Mouse (Mus musculus): Measurements from ENCODE around the gene Castor2.
A peak's percentile ranks its signal among the peaks of the same experiment; 100 is the strongest.

Gene Castor2

DNA sequence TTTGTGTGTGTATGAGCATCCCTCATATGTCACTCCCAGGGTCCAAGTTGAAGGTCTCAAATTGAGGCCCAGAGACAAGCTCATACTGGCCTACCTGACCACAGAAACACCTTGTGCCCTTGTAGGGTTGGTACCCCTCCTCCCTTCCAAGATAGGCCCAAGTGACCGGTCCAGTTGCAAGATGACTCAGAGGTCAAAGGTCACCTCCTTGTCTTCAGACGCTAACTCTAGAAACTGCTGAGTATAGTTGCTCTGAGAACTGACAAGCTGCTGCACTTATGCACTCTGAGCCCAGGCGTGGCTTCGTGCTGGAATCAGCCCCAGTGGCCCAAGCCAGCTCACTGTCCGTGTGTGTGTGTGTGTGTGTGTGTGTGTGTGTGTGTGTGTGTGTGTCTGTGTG, 2.4 kb downstream of the Castor2 start:
- peak; percentile 39 to 43 for DNase-seq (ENCODE audit: low spot score in 2 of 2)

DNA sequence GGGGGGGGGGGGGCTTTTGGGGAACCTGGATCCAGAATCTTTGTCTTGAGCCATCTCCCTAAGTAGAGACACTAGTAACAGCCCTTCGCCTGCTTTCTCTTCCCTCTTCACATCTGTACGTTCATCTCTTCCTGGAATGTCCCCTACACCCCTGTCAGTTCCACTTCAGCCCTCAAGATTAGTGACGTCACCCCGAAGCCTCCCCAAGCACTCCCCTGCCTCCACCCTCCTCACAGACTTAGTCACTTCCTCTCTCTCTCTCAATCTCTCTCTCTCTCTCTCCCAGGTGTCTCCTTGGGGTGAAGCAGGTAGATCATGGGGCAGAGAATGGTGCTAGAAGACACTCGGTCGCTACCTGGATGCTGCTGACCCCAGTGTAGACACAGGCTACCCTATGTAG, 3.2 kb downstream of the Castor2 start:
- no peak for DNase-seq (ENCODE audit: low spot score in 2 of 2)

DNA sequence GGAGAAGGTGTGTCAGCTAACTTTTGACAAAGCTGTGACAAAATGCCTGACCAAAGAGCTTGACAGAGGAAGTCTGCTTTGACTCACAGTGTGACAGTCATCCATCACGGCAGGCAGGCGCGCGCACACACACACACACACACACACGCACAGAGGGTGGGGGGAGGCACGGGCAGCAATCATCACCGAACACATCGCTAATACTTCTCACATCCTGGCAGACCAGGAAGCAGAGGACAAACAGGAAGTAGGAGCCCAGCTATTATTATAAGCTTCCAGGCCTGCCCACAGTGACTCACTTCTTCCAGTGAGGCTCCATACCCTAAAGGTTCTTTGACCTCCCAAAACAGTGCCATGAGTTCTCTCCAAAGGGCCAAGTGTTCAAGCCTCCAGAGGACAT, 6.3 kb downstream of the Castor2 start:
- no peak for DNase-seq (ENCODE audit: low spot score in 2 of 2)

DNA sequence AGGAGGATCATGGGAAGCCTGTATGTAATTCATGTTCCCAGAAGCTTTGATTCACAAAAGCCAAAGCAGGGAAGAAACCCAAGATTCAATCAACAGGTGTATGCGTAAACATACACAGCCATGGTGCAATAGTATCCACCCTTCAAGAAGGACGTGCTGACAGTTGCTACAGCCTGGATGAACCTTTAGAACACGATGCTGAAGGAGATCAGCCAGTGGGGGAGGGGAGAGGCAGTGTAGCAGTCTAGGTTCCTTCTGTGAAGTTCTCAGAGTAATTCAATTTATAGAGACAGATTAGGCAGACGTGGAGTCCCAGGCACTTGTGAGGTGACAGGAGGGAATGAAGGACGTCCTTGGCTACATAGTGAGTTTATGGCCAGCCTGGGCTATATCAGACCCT, 15.5 kb downstream of the Castor2 start:
- no peak for DNase-seq (ENCODE audit: low spot score in 2 of 2)

DNA sequence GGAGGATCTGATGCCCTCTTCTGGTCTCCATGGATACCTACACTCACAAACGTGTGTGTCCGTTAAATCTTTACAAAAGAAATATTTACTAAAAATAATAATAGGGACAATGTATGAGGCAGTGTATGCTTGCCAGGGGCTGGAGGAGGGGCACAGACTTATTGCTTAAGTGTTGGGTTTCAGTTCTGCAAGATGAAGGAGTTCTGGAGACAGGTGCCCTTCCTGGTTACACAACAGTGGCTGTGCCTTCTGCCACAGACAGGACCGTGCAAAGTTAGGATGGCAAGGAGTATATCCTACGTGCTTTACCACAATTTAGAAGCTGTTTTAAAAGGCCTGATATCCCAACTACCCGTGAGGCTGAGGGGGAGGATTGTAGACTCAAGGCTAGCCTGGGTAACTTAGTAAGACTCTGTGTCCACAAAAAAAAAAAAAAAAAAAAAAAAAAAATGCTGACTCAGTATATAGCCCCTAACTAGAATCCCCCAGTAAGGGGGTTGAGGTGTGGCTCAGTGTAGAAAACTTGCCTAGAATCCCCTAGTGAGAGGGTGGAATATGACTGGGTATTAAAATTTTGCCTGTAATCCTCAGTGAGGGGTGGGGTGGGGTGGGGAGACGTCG, 16.2 kb downstream of the Castor2 start:
- DNase-seq (ENCODE audit: low spot score in 2 of 2), result no peak

DNA sequence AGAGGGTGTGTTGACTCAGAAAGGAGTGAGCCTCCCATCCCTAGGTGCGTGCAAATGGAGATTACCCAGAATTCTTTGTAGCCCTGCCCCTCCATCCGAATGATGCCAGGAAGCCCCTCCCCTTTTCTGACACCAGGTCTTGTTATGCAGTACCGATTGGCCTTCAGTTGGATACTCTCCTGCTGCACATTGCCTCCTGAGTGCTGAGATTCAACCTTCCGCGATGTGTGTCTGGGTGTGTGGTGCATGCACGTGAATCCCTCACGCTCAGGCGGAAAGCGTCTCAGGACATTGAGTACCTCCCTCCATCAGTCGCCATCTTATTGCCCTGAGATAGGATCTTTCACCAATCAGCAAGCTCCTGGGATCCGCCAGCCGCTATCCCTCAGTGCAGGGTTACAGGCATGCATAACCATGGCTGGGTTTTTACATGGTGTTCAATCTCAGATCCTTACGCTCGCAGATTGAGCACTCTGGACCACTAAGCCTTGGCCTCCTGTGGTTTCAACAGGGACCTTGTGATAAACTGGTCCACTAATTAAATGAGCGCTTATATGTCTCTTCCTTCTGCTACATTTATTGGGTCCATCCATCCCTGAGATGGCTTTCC, 19.4 kb downstream of the Castor2 start:
- no peak for DNase-seq (ENCODE audit: low spot score in 2 of 2)

DNA sequence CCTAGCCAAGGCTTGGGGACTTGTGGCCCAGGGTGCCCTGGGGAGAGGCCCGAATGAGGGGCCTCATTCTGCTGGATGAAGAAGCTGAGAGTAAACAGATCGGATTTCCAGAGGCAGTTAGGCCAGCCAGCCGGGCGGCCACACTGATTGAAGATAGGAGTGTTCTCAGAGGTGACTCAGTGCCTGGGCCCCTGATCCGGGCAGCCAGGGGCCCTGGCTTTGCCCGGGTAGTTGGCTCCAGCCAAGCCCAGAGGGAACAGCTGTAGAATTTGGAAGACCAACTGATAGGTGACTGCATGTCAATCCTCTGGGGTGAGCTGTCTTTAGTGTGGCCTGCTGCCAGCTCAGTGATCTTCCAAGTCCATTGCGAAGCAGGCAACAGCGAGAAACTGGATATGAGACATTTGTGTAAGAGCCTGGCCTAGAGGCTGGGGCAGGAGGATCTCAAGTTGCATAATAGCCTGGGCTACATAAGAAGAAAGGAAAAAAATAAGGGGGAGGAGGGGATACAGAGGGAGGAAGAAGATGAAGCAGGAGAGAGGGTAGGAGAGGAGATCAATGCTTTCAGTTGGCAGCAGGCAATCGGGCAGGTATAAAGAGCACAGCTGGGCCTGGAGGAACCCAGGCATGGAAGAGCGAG, 20.1 kb downstream of the Castor2 start:
- DNase-seq (ENCODE audit: low spot score in 2 of 2), result no peak

DNA sequence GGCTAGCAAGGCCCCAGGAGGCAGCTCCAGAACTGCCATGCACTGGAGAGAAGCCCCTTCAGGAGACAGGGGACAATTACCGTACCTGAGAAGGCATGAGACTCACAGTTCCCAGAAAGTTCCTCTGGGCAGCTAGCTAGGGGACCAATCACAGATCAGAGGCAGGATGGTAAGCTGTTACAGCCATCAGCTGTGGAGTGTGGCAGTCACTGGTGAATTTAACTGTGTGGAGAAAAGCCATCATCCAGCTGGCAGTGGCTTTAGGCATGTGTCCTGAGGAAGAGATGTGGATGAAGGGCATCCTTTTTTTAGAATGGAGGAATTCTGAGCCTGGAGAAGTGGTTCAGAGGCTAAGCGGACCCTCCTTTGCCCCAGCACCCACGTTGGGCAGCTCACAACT, 20.6 kb downstream of the Castor2 start:
- DNase-seq (ENCODE audit: low spot score in 2 of 2), result no peak

DNA sequence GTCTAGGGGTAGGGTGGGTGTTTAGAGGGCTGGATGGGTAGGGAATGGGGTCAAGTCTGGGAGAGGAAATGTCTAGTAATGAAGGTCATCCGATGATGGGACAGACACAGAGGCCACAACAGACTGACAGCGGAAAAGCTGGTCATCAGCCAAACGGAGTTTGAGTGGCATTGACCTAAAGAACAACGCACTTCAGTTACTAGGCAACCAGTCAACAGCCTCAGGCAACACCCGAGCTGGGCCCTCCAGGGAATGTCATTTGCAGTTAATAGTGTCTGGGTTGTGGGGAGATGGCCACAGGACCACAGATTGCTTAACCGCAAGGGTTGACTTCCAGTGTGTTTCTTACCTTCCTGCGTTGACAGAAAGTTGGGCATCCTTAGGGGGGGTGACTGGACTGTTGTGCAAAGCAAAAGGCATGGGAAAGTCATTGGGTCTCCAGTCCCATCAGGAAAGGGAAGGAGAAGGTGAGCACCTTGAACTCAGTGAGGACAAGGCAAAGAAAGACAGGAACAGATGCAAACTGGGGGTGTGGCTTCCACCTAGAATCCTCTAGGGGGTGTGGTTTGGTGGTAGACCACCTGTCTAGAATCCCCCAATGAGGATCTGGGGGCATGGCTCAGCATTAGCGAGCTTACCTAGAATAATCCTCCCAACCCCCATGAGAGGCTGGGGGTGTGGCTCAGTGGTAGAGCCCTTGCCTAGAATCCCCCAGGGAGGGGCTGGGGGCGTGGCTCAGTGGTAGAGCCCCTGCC, 21.8 kb downstream of the Castor2 start:
- DNase-seq (ENCODE audit: low spot score in 2 of 2), result no peak

DNA sequence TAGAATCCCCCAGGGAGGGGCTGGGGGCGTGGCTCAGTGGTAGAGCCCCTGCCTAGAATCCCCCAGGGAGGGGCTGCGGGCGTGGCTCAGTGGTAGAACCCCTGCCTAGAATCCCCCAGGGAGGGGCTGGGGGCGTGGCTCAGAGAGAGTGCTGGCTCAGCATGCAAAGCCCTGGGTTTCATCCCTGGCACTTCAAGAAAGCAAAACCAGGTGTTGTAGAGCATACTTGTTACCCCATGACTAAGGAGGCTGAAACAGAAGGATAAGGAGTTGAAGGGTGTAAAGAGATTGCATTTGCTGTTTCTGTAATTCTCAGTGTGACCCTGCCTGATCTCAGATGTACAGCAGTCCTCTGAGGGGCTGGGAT, 22.4 kb downstream of the Castor2 start:
- DNase-seq (ENCODE audit: low spot score in 2 of 2), result no peak

DNA sequence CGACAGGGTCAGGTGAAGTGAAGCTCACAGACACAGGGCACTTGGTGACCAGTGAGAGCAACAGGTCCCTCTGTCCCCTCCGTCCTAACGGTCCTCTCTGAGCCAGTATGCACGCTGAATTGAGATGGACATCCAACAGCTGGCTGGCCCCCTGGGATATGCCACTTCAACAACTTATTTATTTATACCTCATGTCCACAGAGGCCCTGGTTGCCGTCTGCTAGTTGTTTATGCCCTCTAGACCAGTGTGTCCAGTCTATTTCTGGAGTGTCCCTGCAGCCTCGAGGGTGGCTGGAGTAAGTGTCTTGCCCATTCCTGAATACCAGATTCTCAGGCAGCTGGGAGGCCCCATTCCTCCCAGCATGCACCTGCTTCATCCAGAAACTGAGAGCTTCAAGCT, 24.3 kb downstream of the Castor2 start:
- no peak for DNase-seq (ENCODE audit: low spot score in 2 of 2)

DNA sequence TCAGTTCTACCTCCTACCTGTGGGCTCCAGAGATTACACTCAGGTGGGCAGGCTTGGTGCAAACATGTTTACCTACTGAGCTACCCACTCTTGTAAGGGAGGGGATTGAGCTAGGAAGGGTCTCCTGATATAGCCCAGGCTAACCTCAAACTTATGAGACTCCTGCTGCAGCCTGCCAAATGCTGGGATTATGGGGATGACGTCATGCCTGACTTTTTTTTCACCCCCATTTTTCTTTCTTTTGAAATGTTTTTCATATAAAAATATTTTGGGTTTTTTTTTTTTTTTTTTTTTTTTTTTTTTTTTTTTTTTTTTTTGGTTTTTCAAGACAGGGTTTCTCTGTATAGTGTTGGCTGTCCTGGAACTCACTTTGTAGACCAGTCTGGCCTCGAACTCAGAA, 26.7 kb downstream of the Castor2 start:
- DNase-seq (ENCODE audit: low spot score in 2 of 2), result no peak

DNA sequence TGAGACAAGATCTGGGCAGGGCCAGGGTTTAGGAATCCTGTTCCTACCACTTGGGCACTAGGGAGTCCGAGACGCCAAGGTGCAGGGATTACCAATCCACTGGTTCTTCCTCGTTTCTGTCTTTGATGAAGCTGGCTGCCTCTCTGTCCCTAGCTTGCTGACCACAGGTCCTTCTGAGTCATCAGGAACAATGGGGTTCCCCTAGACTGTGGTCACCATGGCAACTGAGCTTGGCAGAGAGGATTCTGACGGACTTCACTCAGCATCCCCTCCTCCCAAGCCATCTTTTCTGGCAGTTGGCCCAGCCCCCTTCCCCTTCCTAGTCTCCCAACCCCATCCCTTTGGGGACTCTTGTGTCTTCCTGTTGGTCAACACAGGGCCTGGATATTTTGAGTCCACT, 32.1 kb downstream of the Castor2 start:
- DNase-seq (ENCODE audit: low spot score in 2 of 2), result peak in 1 of 2 experiments; percentile 52

DNA sequence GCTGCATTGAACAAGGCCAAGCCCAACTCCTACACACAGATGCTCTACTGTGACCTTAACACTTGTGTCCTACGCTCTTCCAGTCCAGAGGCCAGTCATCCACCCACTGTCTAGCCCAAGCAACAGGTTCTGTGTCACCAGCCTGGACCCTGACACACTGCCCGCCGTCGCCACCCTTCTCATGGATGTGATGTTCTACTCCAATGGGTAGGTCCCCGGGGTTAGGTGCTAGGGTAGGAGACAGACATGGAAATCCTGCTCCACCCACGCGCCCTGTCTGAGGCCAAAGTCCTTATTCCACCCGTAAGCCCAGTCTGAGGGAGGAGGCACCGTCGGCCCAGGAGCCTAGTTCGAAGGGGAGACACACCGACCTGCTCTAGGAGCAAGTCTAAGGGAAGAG, 36.5 kb downstream of the Castor2 start:
- DNase-seq (ENCODE audit: low spot score in 2 of 2), result no peak

DNA sequence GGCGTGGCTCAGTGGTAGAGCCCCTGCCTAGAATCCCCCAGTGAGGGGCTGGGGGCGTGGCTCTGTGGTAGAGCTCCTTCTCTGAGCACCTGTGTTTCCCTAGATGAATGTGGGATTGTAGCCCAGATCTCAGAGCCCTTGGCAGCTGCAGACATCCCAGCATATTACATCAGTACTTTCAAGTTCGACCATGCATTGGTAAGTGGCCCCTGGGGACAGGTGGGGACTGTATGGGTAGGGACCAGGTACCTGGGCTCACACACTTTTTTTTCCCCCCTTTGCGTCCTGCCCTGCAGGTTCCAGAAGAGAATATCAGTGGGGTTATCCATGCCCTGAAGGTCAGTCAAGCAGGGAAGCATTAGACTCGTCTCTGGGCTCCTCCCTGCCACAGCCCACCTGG, 38.4 kb downstream of the Castor2 start:
- DNase-seq (ENCODE audit: low spot score in 2 of 2), result no peak

DNA sequence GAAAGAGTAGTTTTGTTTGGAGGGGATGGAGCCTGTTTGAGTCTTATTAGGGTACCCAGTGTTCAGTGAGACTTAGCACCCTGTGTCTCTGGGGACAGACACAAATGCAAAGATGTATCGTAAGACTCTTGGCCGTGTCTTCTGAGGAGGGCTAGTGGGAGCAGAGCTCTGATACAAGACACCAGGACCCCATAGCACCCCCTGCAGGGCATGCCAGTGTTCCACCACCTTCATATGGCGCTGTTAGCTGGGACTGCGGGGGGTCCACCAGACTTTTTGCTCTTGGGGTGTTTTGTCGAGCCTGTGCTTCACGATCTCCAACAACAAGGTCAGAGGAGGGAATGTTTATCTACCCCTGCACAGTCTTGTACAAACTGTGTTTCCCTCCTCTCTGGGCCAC, 39.9 kb downstream of the Castor2 start:
- DNase-seq (ENCODE audit: low spot score in 2 of 2), result no peak

DNA sequence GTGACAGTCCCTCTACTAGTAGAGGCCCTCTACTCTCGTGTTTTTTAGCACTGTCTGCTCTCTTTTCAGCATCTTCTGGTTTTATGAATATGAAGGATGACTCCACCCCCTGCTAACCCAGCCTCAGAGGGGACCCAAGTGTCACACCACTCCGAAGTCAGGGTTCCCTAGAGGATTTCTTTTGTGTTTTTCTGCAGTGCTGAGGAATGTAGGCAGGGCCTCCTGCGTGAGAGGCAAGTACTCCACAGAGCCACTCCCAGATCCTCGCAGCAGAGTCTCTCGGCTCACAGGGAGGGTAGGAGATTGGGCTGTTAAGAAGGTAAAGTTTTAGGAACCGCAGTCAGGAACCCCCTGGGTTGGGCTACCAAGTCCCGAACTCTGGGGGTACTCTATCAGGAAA, 41.7 kb downstream of the Castor2 start:
- DNase-seq (ENCODE audit: low spot score in 2 of 2), result no peak

DNA sequence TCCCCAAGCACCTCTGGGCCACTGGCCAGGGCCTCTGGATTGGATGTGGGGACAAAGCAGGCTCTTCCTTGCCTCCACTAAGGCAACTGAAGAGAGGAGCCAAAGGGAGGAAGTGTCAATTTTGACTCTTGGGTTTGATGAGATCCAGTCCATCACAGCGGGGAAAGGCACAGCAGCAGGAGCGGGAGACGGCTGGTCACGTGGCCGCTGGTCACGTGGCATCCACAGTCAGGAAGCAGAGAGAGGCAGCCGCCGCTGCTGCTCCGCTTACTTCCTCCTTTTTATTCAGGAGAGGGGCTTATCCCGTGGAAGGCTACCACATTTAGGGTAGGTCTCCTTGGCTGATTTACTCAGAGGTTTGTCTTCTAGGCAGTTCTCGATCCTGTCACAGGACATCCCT, 42.9 kb downstream of the Castor2 start:
- no peak for DNase-seq (ENCODE audit: low spot score in 2 of 2)

DNA sequence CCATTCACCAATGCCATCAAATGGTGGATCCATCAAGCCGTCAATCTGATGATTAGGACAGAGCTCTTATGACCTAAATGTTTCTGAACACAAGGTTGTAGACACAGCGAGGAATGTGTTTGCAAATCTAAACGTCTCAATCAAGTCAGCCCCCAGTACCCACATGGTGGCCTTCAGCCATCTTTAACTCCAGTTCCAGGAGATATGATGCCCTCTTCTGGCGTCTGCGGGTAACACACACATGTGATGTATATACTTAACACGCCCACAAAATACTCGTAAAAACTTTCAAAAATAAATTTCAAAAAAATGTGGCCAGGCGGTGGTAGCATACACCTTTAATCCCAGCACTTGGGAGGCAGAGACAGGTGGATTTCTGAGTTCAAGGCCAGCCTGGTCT, 45.5 kb downstream of the Castor2 start:
- DNase-seq (ENCODE audit: low spot score in 2 of 2), result no peak

DNA sequence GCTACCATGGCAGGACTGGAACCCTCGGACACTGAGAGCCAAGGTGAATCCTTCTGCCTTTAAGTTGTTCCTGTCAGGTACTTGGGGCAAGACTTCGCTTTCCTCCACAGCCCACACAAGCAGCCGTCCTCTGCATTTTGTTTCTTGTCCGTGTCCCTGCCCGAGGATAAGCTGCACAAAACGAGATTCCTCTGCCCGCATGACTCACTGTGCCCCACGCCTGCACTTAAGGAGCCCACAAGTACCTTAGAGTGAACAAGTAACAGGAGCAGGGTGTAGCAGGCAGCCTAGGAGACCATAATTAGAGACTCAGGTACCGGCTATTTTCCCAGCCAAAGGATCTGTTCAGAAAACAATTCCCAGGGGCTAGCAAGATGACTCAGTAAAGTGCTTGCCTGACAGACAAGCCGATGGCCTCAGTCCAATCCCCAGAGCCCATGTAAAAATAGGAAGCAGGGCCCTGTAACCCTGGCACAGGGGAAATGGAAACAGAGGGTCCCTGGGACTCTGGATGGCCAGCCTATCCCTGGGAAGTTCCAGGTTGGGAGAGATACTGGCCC, 47.8 kb downstream of the Castor2 start:
- no peak for DNase-seq (ENCODE audit: low spot score in 2 of 2)

DNA sequence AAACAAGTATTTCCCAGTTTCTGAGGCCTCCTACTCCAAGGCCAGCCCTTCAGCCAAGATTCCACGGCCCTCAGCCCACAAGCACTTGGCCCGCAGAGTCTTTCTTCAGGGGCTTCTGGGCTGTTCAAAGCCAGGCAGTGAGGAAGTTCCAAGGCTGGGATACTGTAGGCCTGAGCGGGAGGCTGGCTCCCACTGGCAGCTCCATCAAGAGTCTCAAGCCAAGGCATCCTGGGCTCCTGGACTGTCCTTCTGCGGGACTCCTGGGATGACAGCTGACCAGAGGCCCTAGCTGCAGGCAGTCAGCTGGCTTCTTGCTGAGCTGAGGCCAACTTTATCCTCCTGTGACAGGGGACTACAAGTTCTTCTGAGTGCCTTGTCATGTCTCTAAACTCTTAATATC, 48.6 kb downstream of the Castor2 start:
- no peak for DNase-seq (ENCODE audit: low spot score in 2 of 2)

DNA sequence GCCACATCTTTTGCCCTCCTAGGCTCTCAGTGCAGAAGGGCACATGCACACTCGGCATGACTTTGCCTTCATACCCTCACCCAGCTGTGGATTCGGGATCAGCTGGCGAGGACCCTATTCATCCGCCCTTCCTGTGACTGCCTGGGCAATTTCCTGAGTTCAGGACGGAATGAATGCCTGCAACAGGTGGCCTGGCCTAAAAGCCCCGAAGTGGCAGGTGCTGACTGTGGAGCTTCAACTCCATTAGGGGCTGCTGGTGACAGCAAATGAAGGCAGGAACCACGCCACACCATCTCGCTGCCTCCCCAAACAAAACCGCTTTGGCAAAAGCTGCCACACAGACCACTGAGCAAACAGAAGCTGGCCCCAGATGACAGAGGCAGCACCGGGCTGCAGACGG, 52.4 kb downstream of the Castor2 start:
- no peak for DNase-seq (ENCODE audit: low spot score in 2 of 2)
